Mouse (Mus musculus) left cerebral cortex, postnatal 14 days (tissue): ENCODE measurements around the gene Ppp1r12c. TPM values are rescaled to one million over a fixed set of nuclear protein-coding genes. Genes with fewer than 3 reads are reported as not detected.

Experiments
- DNase-seq, 2 experiments: peaks; one replicate each; pipeline ENCODE4 v3.0.0; 2021 to 2022; ENCODE audit warnings: low spot score in 2 of 2, mixed read lengths in 1 of 2
- intact Hi-C: fragments of 180-260 bp; cut with DNase I; formaldehyde crosslinking; loops from one replicate; pipeline ENCODE4 v1.15.1; 2025
- microRNA-seq, 2 experiments: library from miRNA; unstranded; fragments of <30 nt; microRNA quantifications; one replicate each; pipeline ENCODE4 v1.2.0; 2022
- total RNA-seq, 2 experiments: library from RNA; stranded (reverse); gene quantifications; 2 replicates each; pipeline ENCODE4 v1.2.3; 2021

Gene Ppp1r12c
- total RNA-seq, 2 experiments from 2014 or later = 117 to 128 TPM

- no peak for DNase-seq
- intact Hi-C loops = loop anchor here (10.0 kb wide), 1 partner anchor 744 kb away; the partner anchor contains the start of gene Rps9
Observed at GRCm38 (mm10) chr7:4449211-4449610, 52.3 kb downstream of the Ppp1r12c start.

DNA sequence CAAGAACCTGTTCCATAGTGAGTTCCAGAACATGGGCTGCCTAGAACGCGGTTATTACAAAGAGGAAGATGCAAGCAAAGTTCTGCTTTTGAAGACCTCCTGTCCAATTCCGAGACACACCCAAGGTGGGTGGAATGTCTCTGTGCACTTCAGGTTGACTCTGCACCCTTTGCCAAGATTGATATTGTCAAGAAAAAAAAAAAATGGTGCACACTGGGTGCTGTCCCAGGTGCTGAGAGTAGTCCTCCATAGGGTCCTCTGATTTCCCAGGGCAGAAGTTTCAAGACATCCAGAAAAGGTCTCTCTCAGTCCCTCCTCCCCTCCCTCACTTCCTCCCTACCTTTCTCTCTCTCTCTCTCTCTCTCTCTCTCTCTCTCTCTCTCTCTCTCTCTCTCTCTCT is 53.0 kb downstream of the Ppp1r12c start:
- no peak for DNase-seq
- intact Hi-C loops = loop anchor here (10.0 kb wide), 1 partner anchor 744 kb away; the partner anchor contains the start of gene Rps9

- no peak for DNase-seq
- intact Hi-C loops = loop anchor here (10.0 kb wide), 1 partner anchor 742 kb away; the partner anchor contains the start of gene Rps9
Observed at GRCm38 (mm10) chr7:4447138-4447537, 54.3 kb downstream of the Ppp1r12c start.

DNA sequence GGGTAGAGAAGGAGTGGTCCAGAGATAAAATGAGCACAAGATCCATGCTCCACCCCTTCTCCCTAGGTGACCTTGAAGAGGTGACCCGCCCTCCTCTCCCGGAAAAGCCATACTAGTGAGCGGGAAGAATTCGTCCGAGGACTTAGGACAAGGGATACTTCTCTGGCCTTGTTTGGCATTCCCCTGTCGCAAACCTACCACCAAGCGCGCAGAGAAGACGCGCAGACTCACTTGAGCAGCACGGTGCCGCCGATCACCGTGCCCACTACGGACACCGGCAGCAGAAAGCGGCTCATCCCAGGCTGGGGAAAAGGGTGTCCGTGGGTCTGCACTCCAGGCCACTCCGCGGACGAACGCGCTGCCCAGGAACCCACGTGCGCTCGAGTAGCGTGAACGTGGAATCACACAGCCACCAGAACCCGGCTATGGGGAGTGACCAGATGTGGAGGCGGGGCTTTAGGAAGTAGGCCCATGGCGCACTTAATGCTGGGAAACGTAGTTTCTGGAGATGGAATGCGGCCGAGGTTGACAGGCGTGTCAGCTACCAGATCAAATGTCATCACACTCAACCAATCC is 56.2 kb downstream of the Ppp1r12c start, which contains the start of gene Rdh13:
Gene Rdh13 (minus strand): TSS at position 434 of the 576 bp plus-strand sequence.
- peak; percentile 89 to 93 for DNase-seq
- intact Hi-C loops = loop anchor here (10.0 kb wide), 1 partner anchor 741 kb away; the partner anchor contains the start of gene Rps9

GRCm38 (mm10) chr7:4440549-4440948 is 60.9 kb downstream of the Ppp1r12c start:
- DNase-seq = no peak
- intact Hi-C loops = loop anchor here (10.0 kb wide), 1 partner anchor 736 kb away; the partner anchor contains the start of gene Rps9

GRCm38 (mm10) chr7:4437721-4438120 is 63.8 kb downstream of the Ppp1r12c start:
- intact Hi-C loops = no loop called here
- DNase-seq = no peak

GRCm38 (mm10) chr7:4432026-4432425 is 69.5 kb downstream of the Ppp1r12c start:
- intact Hi-C loops = loop anchor here (5.0 kb wide), 1 partner anchor 40 kb away; no protein-coding TSS in a partner anchor
- DNase-seq = no peak

- DNase-seq = peak; percentile 80 to 82
- intact Hi-C loops = loop anchor here (5.0 kb wide), 1 partner anchor 41 kb away; no protein-coding TSS in a partner anchor
Observed at GRCm38 (mm10) chr7:4431548-4431947, 69.9 kb downstream of the Ppp1r12c start.

Small RNAs within 50 kb of the gene (microRNA-seq; reads per million reads assigned to microRNA genes)
- gene Gm24605 = 0 reads per million in 2 experiments

Other genes starting within 250 kb of the Ppp1r12c start
- gene Ncr1, start 164.0 kb downstream of the Ppp1r12c start, total RNA-seq = not detected
- gene Gp6, start 103.9 kb downstream of the Ppp1r12c start, total RNA-seq = under 1 TPM in 1 of 2 experiments, not detected in 1; 0.13 TPM
- gene Rdh13, start 56.0 kb downstream of the Ppp1r12c start, total RNA-seq = 10 to 100 TPM; 27.1 to 29.4 TPM
- gene Eps8l1, start 41.0 kb downstream of the Ppp1r12c start, total RNA-seq = 1 to 10 TPM; 3.3 to 5.1 TPM
- gene Tnnt1, start 14.7 kb upstream of the Ppp1r12c start, total RNA-seq = 1 to 10 TPM; 2.7 to 4.3 TPM
- gene Tnni3, start 22.5 kb upstream of the Ppp1r12c start, total RNA-seq = under 1 TPM in 1 of 2 experiments, not detected in 1; 0.55 TPM
- under 1 TPM; 0.31 to 0.34 TPM for gene Dnaaf3, start 30.8 kb upstream of the Ppp1r12c start, total RNA-seq
- gene Syt5, start 45.9 kb upstream of the Ppp1r12c start, total RNA-seq = 100 to 1,000 TPM; 241 to 259 TPM
- under 1 TPM; 0.57 to 0.93 TPM for gene Ptprh, start 102.4 kb upstream of the Ppp1r12c start, total RNA-seq
- 10 to 100 TPM; 10.8 to 10.9 TPM for gene Tmem86b, start 129.7 kb upstream of the Ppp1r12c start, total RNA-seq
- gene Ppp6r1, start 157.3 kb upstream of the Ppp1r12c start, total RNA-seq = 100 to 1,000 TPM; 132 to 135 TPM
- gene Hspbp1, start 183.4 kb upstream of the Ppp1r12c start, total RNA-seq = 100 to 1,000 TPM; 102 to 108 TPM
- 100 to 1,000 TPM; 330 to 331 TPM for gene Brsk1, start 188.9 kb upstream of the Ppp1r12c start, total RNA-seq
- under 1 TPM in 1 of 2 experiments, not detected in 1; 0.21 TPM for gene Tmem150b, start 223.6 kb upstream of the Ppp1r12c start, total RNA-seq
- gene Kmt5c, start 238.4 kb upstream of the Ppp1r12c start, total RNA-seq = 10 to 100 TPM; 37.1 to 43.3 TPM